ENCODE assay signal across 8 mouse cellular contexts in genomic region chr3:40949903-40950600, GRCm38 (mm10). TPM values are rescaled to one million over a fixed set of nuclear protein-coding genes. Genes with fewer than 3 reads are reported as not detected.
A peak's percentile ranks its signal among the peaks of the same experiment; 100 is the strongest.
DNase-seq lines count a peak whose midpoint lies in the region; ATAC-seq and TF ChIP-seq lines count a peak whose summit lies in the region.

No protein-coding gene starts in this region.

- peak; percentile 14 for ATAC-seq in inflammation-experienced regulatory T-cells, adult 6 months
- ATAC-seq in liver, embryonic 14.5 days (ENCODE audit: insufficient read depth): peak; percentile 34
- peak; percentile 53 for ATAC-seq in neural tube, embryonic 14.5 days (ENCODE audit: low read depth)

- H3K4me3 ChIP-seq in left cerebral cortex, adult 2 months: peak overlapping the region; percentile 80
- H3K4me3 ChIP-seq in liver, embryonic 14.5 days (ENCODE audit: insufficient read depth in 1 of 2, low read depth in 2 of 2, low read length in 2 of 2): peak overlapping the region; percentile 88 to 90
- H3K4me3 ChIP-seq in neural tube, embryonic 14.5 days (ENCODE audit: low read depth, low read length): peak overlapping the region; percentile 73

- DNase-seq in left cerebral cortex, adult 2 months (ENCODE audit: extremely low spot score in 1 of 2, low spot score in 2 of 2): peak; percentile 51 to 52
- DNase-seq in left cerebral cortex, postnatal 4 days: no peak
- peak; percentile 20 for DNase-seq in c-Kit-positive CD71-positive TER-119-positive erythroid progenitor cells, embryonic 14.5 days (ENCODE audit: low spot score)
- DNase-seq in frontal cortex, postnatal 36 days (ENCODE audit: low spot score in 2 of 2): peak; percentile 29 to 42
- DNase-seq in liver, embryonic 14.5 days (ENCODE audit: low read depth in 3 of 3, low spot score in 3 of 3): peak; percentile 20 to 27 (median 23)
- DNase-seq in thymus, adult 18-20 months: peak; percentile 20 to 34

- no peaks in the 10 kb centered on the region for H3K9me3 ChIP-seq in liver, embryonic 14.5 days (ENCODE audit: control insufficient read depth, low read length)
- no peaks in the 10 kb centered on the region for H3K9me3 ChIP-seq in neural tube, embryonic 14.5 days (ENCODE audit: control insufficient read depth, low read length)

- TF ChIP-seq CTCF in left cerebral cortex, adult 2 months (IDR thresholded peaks at IDR 0.05): no peak
- no peak for TF ChIP-seq CTCF in liver, embryonic 14.5 days (IDR thresholded peaks at IDR 0.05; ENCODE audit: low read depth)

- no peak for TF ChIP-seq EP300 in liver, embryonic 14.5 days (IDR thresholded peaks at IDR 0.05; ENCODE audit: low read depth)

- WGBS in liver, embryonic 14.5 days (ENCODE audit: insufficient replicate concordance): under 1% methylated on average over 88 of the region's 118 CpGs
- WGBS in neural tube, embryonic 14.5 days: under 1% methylated on average over 91 of the region's 118 CpGs

- peaks cover 6 to 8% of the 10 kb centered on the region in 2 experiments for H3K4me1 ChIP-seq in liver, embryonic 14.5 days (replicated peaks; ENCODE audit: control insufficient read depth in 2 of 2, insufficient read depth in 2 of 2, low read length in 1 of 2)
- no peaks in the 10 kb centered on the region for H3K4me1 ChIP-seq in neural tube, embryonic 14.5 days (ENCODE audit: control insufficient read depth, insufficient read depth, low read length)

- intact Hi-C loops in left cerebral cortex, adult 2 months (cut with DNase I): loop anchor here (1.0 to 10.0 kb wide), 3 partner anchors 132 to 655 kb away; partner anchors contain the start of gene Pgrmc2
- intact Hi-C loops in left cerebral cortex, postnatal 4 days (cut with DNase I): no loop called here

- peaks cover 4% of the 10 kb centered on the region for H3K27me3 ChIP-seq in liver, embryonic 14.5 days (ENCODE audit: control insufficient read depth, insufficient read depth, low read length)
- no peaks in the 10 kb centered on the region for H3K27me3 ChIP-seq in neural tube, embryonic 14.5 days (ENCODE audit: control insufficient read depth, insufficient read depth, low read length)

- H3K27ac ChIP-seq in left cerebral cortex, adult 2 months: no peak overlapping the region
- H3K27ac ChIP-seq in liver, embryonic 14.5 days: peak overlapping the region; percentile 74
- H3K27ac ChIP-seq in neural tube, embryonic 14.5 days (ENCODE audit: low read depth, low read length): peak overlapping the region; percentile 74

- peak overlapping the region; percentile 92 for H3K9ac ChIP-seq in liver, embryonic 14.5 days (replicated peaks)
- H3K9ac ChIP-seq in neural tube, embryonic 14.5 days (replicated peaks; ENCODE audit: low read depth, low read length): peak overlapping the region; percentile 73

- peak overlapping the region; percentile 95 for H3K4me2 ChIP-seq in liver, embryonic 14.5 days (ENCODE audit: low read depth)
- peak overlapping the region; percentile 98 for H3K4me2 ChIP-seq in neural tube, embryonic 14.5 days (ENCODE audit: low read depth, low read length)

- H3K36me3 ChIP-seq in liver, embryonic 14.5 days (replicated peaks; ENCODE audit: control insufficient read depth, insufficient read depth, low read depth): no peaks in the 10 kb centered on the region
- no peaks in the 10 kb centered on the region for H3K36me3 ChIP-seq in neural tube, embryonic 14.5 days (ENCODE audit: control insufficient read depth, insufficient read depth, low read length)

RNA-seq across cellular contexts. Expression of gene Larp1b, which starts 0.4 kb away (rescaled TPM):
- total RNA-seq in left cerebral cortex, adult 2 months (2021): 10 to 100 TPM; 20.4 to 22.4 TPM
- 10 to 100 TPM; 20.1 to 22.0 TPM for total RNA-seq in left cerebral cortex, postnatal 4 days (2021)
- polyA plus RNA-seq in inflammation-experienced regulatory T-cells, adult 6 months (2017; shearing (Covaris generic)): 10 to 100 TPM; 20.7 to 22.9 (median 21.6) TPM
- polyA plus RNA-seq in liver, embryonic 14.5 days (2012; rRNA removed): 4.4 and 9.0 TPM in 2 replicates
- 7.5 and 9.3 TPM in 2 replicates for polyA plus RNA-seq in liver, embryonic 14.5 days (2014; fragmentation: Nextera tagmentation; extraction: Ambion mirVana)
- 6.2 and 7.4 TPM in 2 replicates for polyA plus RNA-seq in neural tube, embryonic 14.5 days (2014; fragmentation: Nextera tagmentation; extraction: Ambion mirVana)

RNA-seq across cellular contexts. Expression of gene 1700034I23Rik, which starts 47.7 kb away (rescaled TPM):
- total RNA-seq in left cerebral cortex, adult 2 months (2021): not detected
- under 1 TPM; 0.24 to 0.52 TPM for total RNA-seq in left cerebral cortex, postnatal 4 days (2021)
- 1 to 10 TPM in 1 of 3 experiments, under 1 TPM in 2; 0.47 to 1.2 (median 0.97) TPM for polyA plus RNA-seq in inflammation-experienced regulatory T-cells, adult 6 months (2017; shearing (Covaris generic))
- polyA plus RNA-seq in liver, embryonic 14.5 days (2012; rRNA removed): not detected in 2 replicates
- polyA plus RNA-seq in liver, embryonic 14.5 days (2014; fragmentation: Nextera tagmentation; extraction: Ambion mirVana): 0.05 TPM in 1 of 2 replicates, not detected in the other
- polyA plus RNA-seq in neural tube, embryonic 14.5 days (2014; fragmentation: Nextera tagmentation; extraction: Ambion mirVana): 0.48 and 0.58 TPM in 2 replicates
